In the genomic region with DNA sequence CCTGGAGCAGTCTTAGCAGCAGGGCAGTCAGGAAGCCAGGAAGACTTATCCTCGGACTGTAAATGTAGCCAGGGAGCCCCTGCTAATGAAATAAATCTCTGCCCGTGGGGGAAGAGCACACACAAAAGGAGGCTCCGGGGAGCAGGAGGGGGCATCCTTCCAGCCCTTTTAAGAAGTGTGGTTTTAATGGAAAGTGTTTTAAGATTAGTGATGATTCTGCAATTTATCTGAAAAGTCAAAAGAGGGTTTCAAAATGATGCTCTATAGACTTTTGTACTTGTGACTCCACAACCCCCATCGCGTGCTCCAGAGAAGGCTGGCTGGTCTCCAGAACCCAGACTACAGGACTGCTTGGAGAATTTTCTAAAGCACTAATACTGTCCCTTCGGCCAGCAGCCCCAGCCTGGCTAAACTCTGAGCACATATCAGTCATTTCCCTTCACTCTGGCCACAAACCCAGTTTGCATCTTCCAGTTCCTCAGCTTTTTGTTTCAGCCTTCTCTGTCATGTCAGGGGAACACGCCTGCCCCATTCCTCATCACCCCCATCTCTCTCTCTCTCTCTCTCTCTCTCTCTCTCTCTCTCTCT, we compare ENCODE assay signal across 10 mouse cellular contexts.
A peak's percentile ranks its signal among the peaks of the same experiment; 100 is the strongest.
DNase-seq lines count a peak whose midpoint lies in the region; ATAC-seq lines count a peak whose summit lies in the region.
"Had no signal": no experiment of that assay in that cellular context is flagged by ENCODE, and none has a peak within 500 bp of the region (broad histone marks: within the 10 kb centered on the region; RNA-seq: fewer than 3 reads in every experiment).

No protein-coding gene starts in this region.

- no peak overlapping the region for H3K9ac ChIP-seq in neural tube, embryonic 12.5 days

- no peaks in the 10 kb centered on the region; the same call in 1 of the 2 replicates for H3K27me3 ChIP-seq in neural tube, embryonic 12.5 days (replicated peaks)

- H3K4me3 ChIP-seq in neural tube, embryonic 12.5 days: no peak overlapping the region
- no peak overlapping the region for H3K4me3 ChIP-seq in macrophage (ENCODE audit: inconsistent target)

- intact Hi-C loops in gastrocnemius, postnatal 36 days (cut with DNase I): no loop called here
- intact Hi-C loops in left cerebral cortex, postnatal 4 days (cut with DNase I): no loop called here
- intact Hi-C loops in left cerebral cortex, postnatal 36 days (cut with DNase I): no loop called here

- no peaks in the 10 kb centered on the region for H3K36me3 ChIP-seq in neural tube, embryonic 12.5 days
- H3K36me3 ChIP-seq in macrophage (ENCODE audit: inconsistent target): no peaks in the 10 kb centered on the region

- 0 out of 2 replicates have a peak overlapping the region, but pooled peaks have one; percentile 9 for H3K4me2 ChIP-seq in neural tube, embryonic 12.5 days (replicated peaks)

- no peak overlapping the region for H3K27ac ChIP-seq in neural tube, embryonic 12.5 days
- peak overlapping the region; percentile 65 for H3K27ac ChIP-seq in macrophage

- H3K9me3 ChIP-seq in neural tube, embryonic 12.5 days: no peaks in the 10 kb centered on the region

- no peak for ATAC-seq in neural tube, embryonic 12.5 days (ENCODE audit: low FRiP score, low read depth)

- 30% methylated on average over 7 of the region's 7 CpGs for WGBS in neural tube, embryonic 12.5 days
- WGBS in macrophage (ENCODE audit: missing documents): 38% methylated on average over 7 of the region's 7 CpGs

- H3K4me1 ChIP-seq in neural tube, embryonic 12.5 days: peaks cover 21% of the 10 kb centered on the region

- H3K79me2 ChIP-seq in macrophage (ENCODE audit: inconsistent target): peaks cover 72% of the 10 kb centered on the region

- DNase-seq in gastrocnemius, adult 18-20 months (ENCODE audit: low spot score): peak; percentile 24
- DNase-seq in gastrocnemius, postnatal 36 days: no peak
- DNase-seq in left cerebral cortex, postnatal 4 days: peak; percentile 37
- no peak for DNase-seq in left cerebral cortex, postnatal 36 days (ENCODE audit: low spot score in 2 of 2)
- no peak for DNase-seq in neural tube, embryonic 10.5 days (ENCODE audit: extremely low spot score, low spot score)
- DNase-seq in right cerebral cortex, postnatal 25 days: no peak
- DNase-seq: adrenal gland, adult 2 months; thymus, postnatal 25 days had no signal

Comparison
In these comparisons a context has a peak if more than half of its experiments do, and no peak if none do; other contexts are left out.
1. DNase-seq: peak in gastrocnemius, adult 18-20 months (single experiment) and left cerebral cortex, postnatal 4 days (single experiment); none in gastrocnemius, postnatal 36 days (0 of 2), left cerebral cortex, postnatal 36 days (0 of 2), neural tube, embryonic 10.5 days (single experiment) and right cerebral cortex, postnatal 25 days (single experiment).